Comparison of ENCODE assay signal across 9 mouse cellular contexts in genomic region chrX:140341656-140342392, GRCm38 (mm10). TPM values are rescaled to one million over a fixed set of nuclear protein-coding genes. Genes with fewer than 3 reads are reported as not detected.
DNase-seq lines count a peak whose midpoint lies in the region; ATAC-seq lines count a peak whose summit lies in the region.
"Had no signal": no experiment of that assay in that cellular context is flagged by ENCODE, and none has a peak within 500 bp of the region (broad histone marks: within the 10 kb centered on the region; RNA-seq: fewer than 3 reads in every experiment).

Gene Frmpd3, plus strand, starts transcription at chrX:140342263.

- no peaks in the 10 kb centered on the region for H3K36me3 ChIP-seq in hindbrain, embryonic 10.5 days
- no peaks in the 10 kb centered on the region for H3K36me3 ChIP-seq in limb, embryonic 11.5 days (ENCODE audit: control insufficient read depth, insufficient read depth, low read length)

- 19% methylated on average over 23 of the region's 24 CpGs for WGBS in hindbrain, embryonic 10.5 days
- WGBS in limb, embryonic 11.5 days, result 33% methylated on average over 19 of the region's 24 CpGs

- peak; percentile 9; the same call in 1 of the 2 replicates for ATAC-seq in limb, embryonic 11.5 days (ENCODE audit: insufficient number of reproducible peaks, low FRiP score, low TSS enrichment, low read depth)

- H3K27me3 ChIP-seq in hindbrain, embryonic 10.5 days (ENCODE audit: insufficient read depth, poor library complexity, severe bottlenecking), result peaks cover 88% of the 10 kb centered on the region
- H3K27me3 ChIP-seq in limb, embryonic 11.5 days (ENCODE audit: control insufficient read depth, insufficient read depth, low read length), result peaks cover 41% of the 10 kb centered on the region

- H3K9ac ChIP-seq in limb, embryonic 11.5 days (ENCODE audit: low read length), result peak within 1 kb of the TSS; percentile 53

- peak; percentile 1 for DNase-seq in adrenal gland, adult 2 months
- DNase-seq in adrenal gland, postnatal 4 days (ENCODE audit: low spot score in 2 of 2), result no peak
- peak; percentile 3 to 9 for DNase-seq in left cerebral cortex, adult 18-20 months (ENCODE audit: low spot score in 2 of 2)
- no peak for DNase-seq in left cerebral cortex, adult 11 months (ENCODE audit: low spot score)
- no peak for DNase-seq in hindbrain, embryonic 10.5 days (ENCODE audit: low spot score)
- DNase-seq in limb, embryonic 11.5 days (ENCODE audit: low spot score), result peak; percentile 34
- peak; percentile 10 for DNase-seq in right cerebral cortex, postnatal 4 days
- DNase-seq in urinary bladder, postnatal 4 days (ENCODE audit: low spot score in 2 of 2), result no peak

- H3K27ac ChIP-seq in hindbrain, embryonic 10.5 days, result peak within 1 kb of the TSS; percentile 69
- H3K27ac ChIP-seq in limb, embryonic 11.5 days (replicated peaks; ENCODE audit: low read depth, low read length), result no peak within 1 kb of the TSS

- peak within 1 kb of the TSS; percentile 69 for H3K4me2 ChIP-seq in limb, embryonic 11.5 days (ENCODE audit: low read depth, severe bottlenecking)

- H3K9me3 ChIP-seq in hindbrain, embryonic 10.5 days, result no peaks in the 10 kb centered on the region
- no peaks in the 10 kb centered on the region for H3K9me3 ChIP-seq in limb, embryonic 11.5 days (ENCODE audit: control insufficient read depth, low read length)

- H3K4me3 ChIP-seq in hindbrain, embryonic 10.5 days, result peak within 1 kb of the TSS; percentile 51
- peak within 1 kb of the TSS; percentile 24 for H3K4me3 ChIP-seq in limb, embryonic 11.5 days (ENCODE audit: low read depth, low read length)

- no peaks in the 10 kb centered on the region; the same call in 1 of the 2 replicates for H3K4me1 ChIP-seq in hindbrain, embryonic 10.5 days (replicated peaks)
- no peaks in the 10 kb centered on the region for H3K4me1 ChIP-seq in limb, embryonic 11.5 days (ENCODE audit: control insufficient read depth, insufficient read depth, low read length)

RNA-seq across cellular contexts. Expression of gene Frmpd3, which starts in this region (rescaled TPM):
- not detected for total RNA-seq in adrenal gland, adult 2 months (2021)
- 0.02 TPM in 1 of 2 replicates, not detected in the other for polyA plus RNA-seq in adrenal gland, adult 2 months (2012; rRNA removed)
- total RNA-seq in adrenal gland, postnatal 4 days (2021), result under 1 TPM; 0.14 to 0.40 TPM
- 10 to 100 TPM; 23.4 to 24.0 TPM for total RNA-seq in left cerebral cortex, adult 18-20 months (2021)
- polyA plus RNA-seq in hindbrain, embryonic 10.5 days (2016; fragmentation: Nextera tagmentation; extraction: Ambion mirVana), result 0.58 and 1.8 TPM in 2 replicates
- polyA plus RNA-seq in limb, embryonic 11.5 days (2014; fragmentation: Nextera tagmentation; extraction: Ambion mirVana), result 0.20 and 0.27 TPM in 2 replicates
- total RNA-seq: neutrophil, adult 5-6 weeks had no signal

Comparison
In these comparisons a context has a peak if more than half of its experiments do, and no peak if none do; other contexts are left out.
1. RNA of gene Frmpd3 (total RNA-seq): 23.4 to 24.0 TPM in left cerebral cortex, adult 18-20 months; 0.14 to 0.40 TPM in adrenal gland, postnatal 4 days and not detected in adrenal gland, adult 2 months; every median in the first group is over 10 times any median in the second.
2. DNase-seq: peak in left cerebral cortex, adult 18-20 months (2 of 2) and right cerebral cortex, postnatal 4 days (single experiment); none in adrenal gland, postnatal 4 days (0 of 2), left cerebral cortex, adult 11 months (single experiment), hindbrain, embryonic 10.5 days (single experiment) and urinary bladder, postnatal 4 days (0 of 2).
3. Peak in DNase-seq in adrenal gland, adult 2 months; RNA of the gene not detected or under 1 TPM.
4. Peak in DNase-seq, ATAC-seq, H3K4me3 ChIP-seq, H3K9ac ChIP-seq and H3K4me2 ChIP-seq in limb, embryonic 11.5 days; RNA of the gene not detected or under 1 TPM.